Mouse (Mus musculus): ENCODE measurements around the gene BC048562. TPM values are rescaled to one million over a fixed set of nuclear protein-coding genes. Genes with fewer than 3 reads are reported as not detected.

BC048562 gene
- polyA plus RNA-seq, 1 experiment = 100 TPM

GRCm38 (mm10) chr9:108428384-108428783, 7.9 kb upstream of the BC048562 start, which contains the start of gene Ccdc36:
Ccdc36 (minus strand) TSS chr9:108428484.
- Histone ChIP-seq H3K27me3 (ENCODE audit: control insufficient read depth, insufficient read depth, low read length) (no peaks in the 10 kb centered on the region), H3K4me3 (ENCODE audit: control insufficient read depth, low read depth, low read length) (no peak within 1 kb of the TSS), H3K27ac (ENCODE audit: control insufficient read depth, insufficient read depth, low read depth, low read length) (no peak within 1 kb of the TSS), H3K4me1 (ENCODE audit: control insufficient read depth, insufficient read depth, low read length) (peaks cover 5% of the 10 kb centered on the region), H3K36me3 (ENCODE audit: control insufficient read depth, insufficient read depth, low read length) (peaks cover 1% of the 10 kb centered on the region; the same call in 1 of the 2 replicates)
- TF ChIP-seq POLR2A (IDR thresholded peaks at IDR 0.05; ENCODE audit: control insufficient read depth, low read depth, low read length) (no peak), CTCF (IDR thresholded peaks at IDR 0.05; ENCODE audit: control insufficient read depth, insufficient read depth, insufficient replicate concordance, low read depth, low read length) (no peak)

- H3K4me1 ChIP-seq (ENCODE audit: control insufficient read depth, insufficient read depth, low read length) = peaks cover 5% of the 10 kb centered on the region
- no peaks in the 10 kb centered on the region for H3K36me3 ChIP-seq (ENCODE audit: control insufficient read depth, insufficient read depth, low read length)
- H3K27me3 ChIP-seq (ENCODE audit: control insufficient read depth, insufficient read depth, low read length) = no peaks in the 10 kb centered on the region
- H3K27ac ChIP-seq (ENCODE audit: control insufficient read depth, insufficient read depth, low read depth, low read length) = peak overlapping the region; percentile 74
- H3K4me3 ChIP-seq (ENCODE audit: control insufficient read depth, low read depth, low read length) = peak overlapping the region; percentile 93
- no peak for TF ChIP-seq CTCF (IDR thresholded peaks at IDR 0.05; ENCODE audit: control insufficient read depth, insufficient read depth, insufficient replicate concordance, low read depth, low read length)
- peak; percentile 78 for TF ChIP-seq POLR2A (IDR thresholded peaks at IDR 0.05; ENCODE audit: control insufficient read depth, low read depth, low read length)
Observed at GRCm38 (mm10) chr9:108431431-108432067, 4.7 kb upstream of the BC048562 start.

GRCm38 (mm10) chr9:108439176-108439575, 2.9 kb downstream of the BC048562 start:
- Histone ChIP-seq H3K27me3 (ENCODE audit: control insufficient read depth, insufficient read depth, low read length) (no peaks in the 10 kb centered on the region), H3K4me1 (ENCODE audit: control insufficient read depth, insufficient read depth, low read length) (no peaks in the 10 kb centered on the region), H3K4me3 (ENCODE audit: control insufficient read depth, low read depth, low read length) (no peak overlapping the region), H3K27ac (ENCODE audit: control insufficient read depth, insufficient read depth, low read depth, low read length) (no peak overlapping the region), H3K36me3 (ENCODE audit: control insufficient read depth, insufficient read depth, low read length) (no peaks in the 10 kb centered on the region)
- TF ChIP-seq POLR2A (IDR thresholded peaks at IDR 0.05; ENCODE audit: control insufficient read depth, low read depth, low read length) (no peak), CTCF (IDR thresholded peaks at IDR 0.05; ENCODE audit: control insufficient read depth, insufficient read depth, insufficient replicate concordance, low read depth, low read length) (0 out of 2 replicates have a peak, but pooled peaks have one; percentile 3)

DNA sequence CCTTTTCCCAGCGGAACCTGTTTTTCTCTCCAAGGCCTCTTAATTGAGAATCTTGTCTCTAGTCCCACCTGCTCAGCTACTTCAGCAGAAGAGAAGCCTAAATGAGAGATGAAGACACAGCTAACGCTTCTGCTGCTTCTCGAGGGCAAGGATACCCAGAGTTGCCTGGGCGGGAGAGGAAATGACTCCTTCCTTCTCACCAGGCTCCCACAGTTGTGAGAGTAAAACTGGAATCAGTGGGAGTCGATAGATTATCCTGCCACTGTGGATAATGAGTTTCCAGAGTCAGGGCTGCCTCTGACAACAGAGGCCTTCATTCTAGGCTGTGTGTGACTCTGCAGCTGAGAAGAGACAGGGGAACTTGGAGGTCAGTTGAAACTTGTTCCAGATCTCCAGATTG, 4.2 kb downstream of the BC048562 start:
- H3K4me1 ChIP-seq (ENCODE audit: control insufficient read depth, insufficient read depth, low read length) = peaks cover 9% of the 10 kb centered on the region
- no peaks in the 10 kb centered on the region for H3K27me3 ChIP-seq (ENCODE audit: control insufficient read depth, insufficient read depth, low read length)
- no peak overlapping the region for H3K27ac ChIP-seq (ENCODE audit: control insufficient read depth, insufficient read depth, low read depth, low read length)
- TF ChIP-seq POLR2A (IDR thresholded peaks at IDR 0.05; ENCODE audit: control insufficient read depth, low read depth, low read length) (no peak), CTCF (IDR thresholded peaks at IDR 0.05; ENCODE audit: control insufficient read depth, insufficient read depth, insufficient replicate concordance, low read depth, low read length) (no peak)
- H3K36me3 ChIP-seq (ENCODE audit: control insufficient read depth, insufficient read depth, low read length) = no peaks in the 10 kb centered on the region
- no peak overlapping the region for H3K4me3 ChIP-seq (ENCODE audit: control insufficient read depth, low read depth, low read length)

- Histone ChIP-seq H3K4me1 (ENCODE audit: control insufficient read depth, insufficient read depth, low read length) (peaks cover 17% of the 10 kb centered on the region), H3K36me3 (ENCODE audit: control insufficient read depth, insufficient read depth, low read length) (no peaks in the 10 kb centered on the region), H3K27me3 (ENCODE audit: control insufficient read depth, insufficient read depth, low read length) (no peaks in the 10 kb centered on the region), H3K4me3 (ENCODE audit: control insufficient read depth, low read depth, low read length) (no peak overlapping the region), H3K27ac (ENCODE audit: control insufficient read depth, insufficient read depth, low read depth, low read length) (no peak overlapping the region)
- TF ChIP-seq CTCF (IDR thresholded peaks at IDR 0.05; ENCODE audit: control insufficient read depth, insufficient read depth, insufficient replicate concordance, low read depth, low read length) = no peak
- TF ChIP-seq POLR2A (IDR thresholded peaks at IDR 0.05; ENCODE audit: control insufficient read depth, low read depth, low read length) = no peak
Observed at GRCm38 (mm10) chr9:108441236-108441919, 5.1 kb downstream of the BC048562 start.

GRCm38 (mm10) chr9:108445125-108445524, 8.8 kb downstream of the BC048562 start:
- Histone ChIP-seq H3K27me3 (ENCODE audit: control insufficient read depth, insufficient read depth, low read length) (no peaks in the 10 kb centered on the region), H3K4me1 (ENCODE audit: control insufficient read depth, insufficient read depth, low read length) (peaks cover 26% of the 10 kb centered on the region), H3K4me3 (ENCODE audit: control insufficient read depth, low read depth, low read length) (no peak overlapping the region), H3K36me3 (ENCODE audit: control insufficient read depth, insufficient read depth, low read length) (no peaks in the 10 kb centered on the region), H3K27ac (ENCODE audit: control insufficient read depth, insufficient read depth, low read depth, low read length) (no peak overlapping the region; the same call in 1 of the 2 replicates)
- no peak for TF ChIP-seq CTCF (IDR thresholded peaks at IDR 0.05; ENCODE audit: control insufficient read depth, insufficient read depth, insufficient replicate concordance, low read depth, low read length)
- no peak for TF ChIP-seq POLR2A (IDR thresholded peaks at IDR 0.05; ENCODE audit: control insufficient read depth, low read depth, low read length)

GRCm38 (mm10) chr9:108449860-108450259, 13.6 kb downstream of the BC048562 start:
- no peaks in the 10 kb centered on the region for H3K36me3 ChIP-seq (ENCODE audit: control insufficient read depth, insufficient read depth, low read length)
- TF ChIP-seq CTCF (IDR thresholded peaks at IDR 0.05; ENCODE audit: control insufficient read depth, insufficient read depth, insufficient replicate concordance, low read depth, low read length) = no peak
- TF ChIP-seq POLR2A (IDR thresholded peaks at IDR 0.05; ENCODE audit: control insufficient read depth, low read depth, low read length) = no peak
- H3K27me3 ChIP-seq (ENCODE audit: control insufficient read depth, insufficient read depth, low read length) = no peaks in the 10 kb centered on the region
- peak overlapping the region; percentile 39; the same call in 1 of the 2 replicates for H3K27ac ChIP-seq (ENCODE audit: control insufficient read depth, insufficient read depth, low read depth, low read length)
- H3K4me1 ChIP-seq (ENCODE audit: control insufficient read depth, insufficient read depth, low read length) = peaks cover 39% of the 10 kb centered on the region
- no peak overlapping the region for H3K4me3 ChIP-seq (ENCODE audit: control insufficient read depth, low read depth, low read length)
